Mouse (Mus musculus) splenic B cell, adult 2 months (primary cell): ENCODE measurements at regions not wholly inside any gene's neighbourhood (a gene's known extent, or its start where the extent isn't known, plus 50 kb on each side); places are given as distances from the start of the nearest gene placed in this dataset.

Experiments
- DNase-seq: peaks from one replicate; pipeline ENCODE4 v3.0.0-alpha.2; 2011; ENCODE audit warnings: low read depth, low spot score
- H3K27me3 ChIP-seq: 2 replicates; pipeline ENCODE4 v1.6.1; 2012; ENCODE audit warnings: mild to moderate bottlenecking, low read length, moderate library complexity, mixed read lengths; ENCODE audit not compliant: control insufficient read depth, poor library complexity, insufficient read depth, severe bottlenecking
- H3K36me3 ChIP-seq: 2 replicates; pipeline ENCODE4 v1.6.1; 2012; ENCODE audit warnings: mild to moderate bottlenecking, low read length, moderate library complexity, mixed read lengths; ENCODE audit not compliant: control insufficient read depth, poor library complexity, insufficient read depth, severe bottlenecking

GRCm38 (mm10) chr9:67646820-67647219 is 87.3 kb upstream of the Tln2 start:
- no peak for DNase-seq
- no peaks in the 10 kb centered on the region for H3K36me3 ChIP-seq
- H3K27me3 ChIP-seq, result no peaks in the 10 kb centered on the region

DNA sequence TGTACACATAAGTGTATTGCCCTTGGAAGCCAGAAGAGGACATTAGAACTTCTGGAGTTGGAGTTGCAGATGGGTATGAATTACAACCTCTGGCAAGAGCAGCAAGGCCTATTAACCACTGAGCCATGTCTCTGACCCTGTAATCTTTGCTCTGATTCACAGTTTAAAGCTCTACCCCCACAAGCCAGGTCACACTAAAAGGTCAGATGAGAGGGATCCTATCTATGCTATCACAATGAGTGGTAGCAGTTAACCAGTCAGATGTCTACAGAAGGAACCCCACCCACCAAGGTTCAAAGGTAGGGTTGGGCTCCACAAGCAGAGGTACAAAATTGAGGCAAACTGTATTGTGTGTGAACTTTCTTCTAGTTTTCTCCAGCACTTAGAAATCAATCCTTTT is 94.5 kb upstream of the C2cd4b start:
- no peak for DNase-seq
- Histone ChIP-seq H3K27me3 (no peaks in the 10 kb centered on the region), H3K36me3 (no peaks in the 10 kb centered on the region)

DNA sequence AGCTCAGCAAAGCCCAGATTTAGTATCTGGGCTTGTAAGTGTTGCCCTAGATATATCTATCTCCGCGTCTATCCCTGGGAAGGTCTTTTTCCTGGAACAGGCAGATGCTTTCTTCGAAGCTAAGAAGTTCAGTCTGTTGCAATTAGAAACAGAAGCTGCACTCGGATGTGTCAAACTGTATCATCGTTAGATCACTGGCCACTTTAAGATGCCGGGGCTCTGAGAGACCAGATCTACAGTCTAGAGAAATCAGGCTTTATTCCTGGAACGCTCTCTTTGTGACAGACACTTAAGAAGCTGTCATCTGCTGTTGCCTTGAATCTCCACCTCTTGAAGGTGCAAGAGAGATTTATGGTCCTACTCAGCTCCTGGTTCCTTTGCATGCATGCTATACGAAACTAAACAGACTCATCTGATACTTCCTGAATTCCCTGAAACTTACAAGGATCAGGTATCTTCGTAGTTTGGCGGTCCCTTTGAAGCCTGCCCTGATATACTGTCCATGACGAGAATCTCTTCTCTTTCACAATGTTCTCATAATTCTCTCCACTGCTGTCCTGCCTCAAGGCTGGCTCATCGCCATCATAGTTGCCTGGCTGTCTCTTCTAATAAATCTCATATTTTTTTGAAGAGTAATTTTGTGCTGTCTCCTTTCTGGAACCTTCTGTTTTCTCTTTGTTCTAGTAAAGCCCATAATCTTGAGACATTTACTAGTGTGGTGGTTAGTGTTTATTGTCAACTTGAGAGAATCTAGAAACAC is 88.8 kb upstream of the C2cd4b start:
- Histone ChIP-seq H3K27me3 (no peaks in the 10 kb centered on the region), H3K36me3 (no peaks in the 10 kb centered on the region)
- DNase-seq, result no peak

DNA sequence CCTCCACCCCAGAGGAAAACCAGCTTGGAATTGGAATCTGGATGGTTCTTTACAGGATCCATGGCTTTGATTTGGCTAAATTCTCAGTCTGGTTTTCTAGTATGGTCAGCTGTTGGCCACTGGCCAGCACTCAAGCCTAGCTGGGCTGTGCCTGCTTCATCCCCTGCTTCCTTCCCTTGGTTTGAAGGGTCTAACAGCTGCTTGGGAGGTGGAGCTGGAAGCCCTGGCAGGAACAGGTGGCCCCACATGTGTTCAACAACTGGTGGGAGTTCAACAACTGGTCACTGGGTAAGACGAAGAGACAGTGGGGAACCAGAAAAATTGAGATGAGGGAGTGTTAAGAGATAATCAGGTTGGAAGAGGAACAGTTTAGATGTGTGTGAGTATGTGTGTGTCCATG is 82.3 kb upstream of the C2cd4b start:
- H3K27me3 ChIP-seq, result no peaks in the 10 kb centered on the region

DNA sequence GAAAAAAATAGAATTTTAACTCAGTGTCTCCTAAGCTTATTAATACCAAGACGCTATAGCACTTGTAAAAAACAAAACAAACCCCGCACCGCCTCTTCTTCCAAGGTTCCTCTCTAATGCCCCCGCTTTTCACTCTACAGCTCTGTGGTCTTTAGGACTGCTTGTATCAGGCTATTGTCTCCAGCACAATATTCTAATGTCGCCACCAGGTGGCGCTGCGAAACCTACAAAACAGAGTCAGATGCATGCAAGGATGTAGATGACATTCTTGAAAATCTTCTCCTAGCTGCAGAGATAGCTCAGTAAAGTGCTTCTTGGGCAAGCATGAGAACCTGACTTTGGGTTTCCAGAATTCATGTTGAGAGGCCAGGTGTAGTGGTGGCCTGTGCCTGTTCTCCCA is 75.9 kb upstream of the C2cd4b start:
- Histone ChIP-seq H3K27me3 (no peaks in the 10 kb centered on the region), H3K36me3 (no peaks in the 10 kb centered on the region)
- peak; percentile 50 for DNase-seq

More for the DNA sequence above, 82.3 kb upstream of the C2cd4b start:
- DNase-seq, result no peak
- no peaks in the 10 kb centered on the region for H3K36me3 ChIP-seq

DNA sequence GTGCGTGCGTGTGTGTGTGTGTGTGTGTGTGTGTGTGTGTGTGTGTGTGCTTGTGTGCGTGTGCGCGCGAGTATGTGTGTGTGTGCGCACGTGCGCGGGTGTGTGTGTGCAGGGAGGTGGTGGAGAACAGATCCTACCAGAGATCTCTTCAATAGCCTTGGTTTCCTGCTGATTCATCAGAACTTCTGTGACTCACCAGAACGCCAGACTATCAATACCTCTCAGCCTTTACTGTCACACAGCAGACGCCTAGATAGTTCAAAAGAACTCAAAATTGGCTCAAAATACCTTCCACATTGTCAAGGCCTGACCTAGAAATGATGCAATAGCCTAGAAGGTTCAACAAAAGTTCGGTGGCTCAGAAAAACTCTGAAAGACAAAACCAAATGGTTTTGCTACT is 66.8 kb upstream of the C2cd4b start:
- no peak for DNase-seq
- Histone ChIP-seq H3K36me3 (no peaks in the 10 kb centered on the region), H3K27me3 (no peaks in the 10 kb centered on the region)

- no peaks in the 10 kb centered on the region for H3K27me3 ChIP-seq
- no peaks in the 10 kb centered on the region for H3K36me3 ChIP-seq
- no peak for DNase-seq
Measured at GRCm38 (mm10) chr9:67693716-67694115, 65.5 kb upstream of the C2cd4b start.

DNA sequence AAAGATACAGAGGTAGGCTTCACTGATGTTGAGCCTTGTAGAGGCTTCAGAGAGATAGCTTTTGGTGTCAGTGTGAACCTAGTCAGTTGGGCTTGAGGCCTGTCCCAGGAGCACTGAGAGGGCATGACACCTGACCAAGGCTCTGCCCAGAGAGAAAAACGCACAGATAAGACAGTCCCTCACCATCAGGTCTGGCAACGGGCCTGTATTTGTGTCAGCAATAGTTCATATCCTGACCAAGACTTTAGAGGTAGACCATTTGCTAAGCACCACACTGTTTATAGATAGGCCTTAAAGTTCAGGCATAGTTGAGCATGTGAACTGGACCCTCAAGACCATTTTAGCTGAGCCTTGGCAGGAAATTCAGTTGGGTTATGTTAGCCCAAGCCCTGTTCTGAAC is 60.4 kb upstream of the C2cd4b start:
- DNase-seq, result no peak
- Histone ChIP-seq H3K27me3 (no peaks in the 10 kb centered on the region), H3K36me3 (no peaks in the 10 kb centered on the region)

DNA sequence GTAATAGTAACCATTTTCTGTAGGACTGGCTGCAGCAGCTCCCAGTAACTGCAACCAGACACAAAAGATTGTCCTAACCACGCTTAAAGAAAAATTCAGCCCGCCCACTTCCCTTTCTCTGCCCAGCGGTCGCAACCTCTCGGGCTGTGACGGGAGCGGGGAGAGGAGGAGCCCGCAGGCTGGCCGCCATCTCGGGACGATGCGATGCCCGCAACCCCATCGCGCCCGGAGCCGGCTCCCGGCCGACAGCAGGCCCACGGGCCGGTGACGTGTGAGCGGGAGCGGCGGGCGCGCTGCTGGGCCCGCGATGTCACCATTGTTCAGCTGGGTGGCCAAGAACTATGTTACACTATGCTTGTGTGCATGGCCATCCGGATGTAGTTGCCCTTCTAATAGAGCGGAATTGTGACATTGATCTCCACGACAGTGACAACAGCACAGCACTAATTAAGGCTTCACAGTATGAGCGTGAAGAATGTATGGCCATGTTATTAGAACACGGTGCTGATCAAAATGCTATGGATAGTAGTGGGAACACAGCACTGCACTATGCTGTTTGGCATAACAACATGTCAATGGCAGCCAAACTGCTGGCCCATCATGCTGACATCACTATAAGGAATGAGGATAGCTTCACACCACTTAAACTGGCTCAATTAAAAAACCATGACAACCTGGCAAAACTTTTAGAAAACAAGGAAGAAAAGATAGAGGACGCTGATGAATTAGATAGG is 59.2 kb upstream of the C2cd4b start:
- no peak for DNase-seq
- H3K27me3 ChIP-seq, result no peaks in the 10 kb centered on the region
- no peaks in the 10 kb centered on the region for H3K36me3 ChIP-seq

DNA sequence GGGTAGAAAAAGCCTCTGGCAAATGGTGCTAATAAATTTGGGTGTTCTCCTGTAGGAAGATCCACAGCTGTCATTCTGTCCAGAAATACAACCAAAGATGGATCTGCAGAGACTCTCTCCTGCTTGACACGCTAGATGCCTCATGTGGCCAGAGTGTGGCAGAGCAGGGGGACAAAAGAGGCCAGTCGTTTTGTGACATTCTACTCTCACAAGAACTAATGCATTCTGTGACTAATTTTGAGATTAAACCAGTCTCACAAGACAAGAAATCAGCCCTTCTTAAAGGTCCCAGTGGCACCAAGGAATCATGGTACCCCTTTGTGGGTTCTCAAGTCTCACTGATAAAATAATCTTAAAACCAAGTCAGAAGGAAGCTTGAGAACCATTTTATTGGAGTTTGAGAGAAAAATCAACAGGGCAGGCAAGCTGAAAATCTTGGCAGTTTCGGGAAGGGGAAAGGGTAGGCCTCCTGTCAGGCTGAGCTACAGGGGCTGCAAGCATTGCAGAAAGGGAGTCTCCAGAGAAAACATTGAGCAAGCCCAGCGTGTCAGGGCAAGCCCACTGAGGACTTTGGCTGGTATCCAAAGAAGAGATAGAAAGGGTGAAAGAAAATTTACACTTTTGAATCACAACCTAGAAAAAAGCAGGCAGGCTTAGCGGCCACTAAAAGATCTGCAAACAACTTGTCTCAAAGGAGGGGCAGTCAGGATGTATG is 50.8 kb upstream of the C2cd4b start:
- Histone ChIP-seq H3K27me3 (no peaks in the 10 kb centered on the region), H3K36me3 (no peaks in the 10 kb centered on the region)
- DNase-seq, result no peak
